Mouse (Mus musculus) gastrocnemius, postnatal 10 days (tissue): ENCODE measurements around the gene Ifna1. TPM values are rescaled to one million over a fixed set of nuclear protein-coding genes. Genes with fewer than 3 reads are reported as not detected.

ENCODE experiments used
- DNase-seq: peaks from one replicate; pipeline ENCODE4 v3.0.0; 2021; ENCODE audit warnings: mixed read lengths
- total RNA-seq, 2 experiments: library from RNA; stranded (reverse); gene quantifications; 2 replicates each; pipeline ENCODE4 v1.2.3; 2021

The Ifna1 gene
- total RNA-seq, 2 experiments from 2014 or later, result not detected

- no peak for DNase-seq
These were observed 25.7 kb downstream of the Ifna1 start for GRCm38 (mm10) chr4:88875435-88876095.

GRCm38 (mm10) chr4:88876520-88876919, 26.6 kb downstream of the Ifna1 start:
- DNase-seq, result no peak

- no peak for DNase-seq
These were observed 28.4 kb downstream of the Ifna1 start for GRCm38 (mm10) chr4:88878246-88878645.

GRCm38 (mm10) chr4:88878772-88879171, 28.9 kb downstream of the Ifna1 start:
- DNase-seq, result no peak

GRCm38 (mm10) chr4:88880101-88880500, 30.2 kb downstream of the Ifna1 start, which contains the start of gene Ifne:
Gene Ifne (minus strand): TSS chr4:88880201.
- DNase-seq, result no peak

- no peak for DNase-seq
These were observed 38.3 kb downstream of the Ifna1 start for GRCm38 (mm10) chr4:88888236-88888635.

GRCm38 (mm10) chr4:88893201-88893754, 43.4 kb downstream of the Ifna1 start:
- no peak for DNase-seq

Other genes with a start within 250 kb of the Ifna1 start
- gene Ifna12, start 246.7 kb upstream of the Ifna1 start, total RNA-seq, result not detected
- not detected for gene C87499, start 215.7 kb upstream of the Ifna1 start, total RNA-seq
- not detected for gene Ifna13, start 205.6 kb upstream of the Ifna1 start, total RNA-seq
- not detected for gene Ifna16, start 173.2 kb upstream of the Ifna1 start, total RNA-seq
- gene Ifna2, start 166.2 kb upstream of the Ifna1 start, total RNA-seq, result not detected
- not detected for gene Ifnab, start 158.7 kb upstream of the Ifna1 start, total RNA-seq
- under 1 TPM; 0.31 to 0.34 TPM for gene Gm26566, start 128.3 kb upstream of the Ifna1 start, total RNA-seq
- gene Klhl9, start 127.6 kb upstream of the Ifna1 start, total RNA-seq, result 10 to 100 TPM; 57.1 to 66.3 TPM
- not detected for gene Gm13271, start 95.2 kb upstream of the Ifna1 start, total RNA-seq
- gene Gm13283, start 90.0 kb upstream of the Ifna1 start, total RNA-seq, result not detected
- gene Gm13290, start 76.3 kb upstream of the Ifna1 start, total RNA-seq, result not detected
- not detected for gene Gm13289, start 73.2 kb upstream of the Ifna1 start, total RNA-seq
- gene Gm13272, start 70.2 kb upstream of the Ifna1 start, total RNA-seq, result not detected
- gene Ifnz, start 68.0 kb upstream of the Ifna1 start, total RNA-seq, result not detected
- gene Gm13276, start 64.4 kb upstream of the Ifna1 start, total RNA-seq, result not detected
- not detected for gene Gm13277, start 61.5 kb upstream of the Ifna1 start, total RNA-seq
- gene Gm13278, start 58.5 kb upstream of the Ifna1 start, total RNA-seq, result not detected
- gene Gm13275, start 55.6 kb upstream of the Ifna1 start, total RNA-seq, result not detected
- not detected for gene Gm13279, start 52.7 kb upstream of the Ifna1 start, total RNA-seq
- gene Gm13285, start 50.4 kb upstream of the Ifna1 start, total RNA-seq, result under 1 TPM in 1 of 2 experiments, not detected in 1; 0.21 TPM
- gene Gm13287, start 46.8 kb upstream of the Ifna1 start, total RNA-seq, result not detected
- gene Gm13288, start 44.6 kb upstream of the Ifna1 start, total RNA-seq, result not detected
- not detected for gene Ifna7, start 33.9 kb upstream of the Ifna1 start, total RNA-seq
- gene Ifna11, start 30.1 kb upstream of the Ifna1 start, total RNA-seq, result not detected
- gene Ifna6, start 22.7 kb upstream of the Ifna1 start, total RNA-seq, result not detected
- gene Ifna5, start 14.6 kb upstream of the Ifna1 start, total RNA-seq, result not detected
- gene Ifna4, start 8.2 kb upstream of the Ifna1 start, total RNA-seq, result not detected
- gene Ifne, start 30.1 kb downstream of the Ifna1 start, total RNA-seq, result not detected